Mouse (Mus musculus) erythroid progenitor cell, adult 5-6 weeks (primary cell): ENCODE results near the gene Zfp286. TPM values are rescaled to one million over a fixed set of nuclear protein-coding genes. Genes with fewer than 3 reads are reported as not detected.

Source experiments
- ATAC-seq: replicated peaks from 2 replicates; pipeline ENCODE4 v1.8.0; 2016; ENCODE audit warnings: moderate number of reproducible peaks, mild to moderate bottlenecking, moderate TSS enrichment, inconsistent platforms; ENCODE audit not compliant: poor library complexity, low FRiP score, severe bottlenecking
- total RNA-seq, 2 experiments: library from RNA; stranded (forward) in 1 of 2; stranded (reverse) in 1 of 2; fragments of 150-400 nt in 1 of 2; fragments of 186-747, 209-891 nt in 1 of 2; gene quantifications; 2 replicates each; pipeline versions ENCODE4 v1.2.3 to v1.2.4; 2015 to 2017; ENCODE audit warnings: low replicate concordance in 2 of 2

Zfp286 gene
- total RNA-seq, 2 experiments from 2014 or later: not detected

- no peak for ATAC-seq
These were observed 57.8 kb downstream of the Zfp286 start, which contains the start of gene Zfp287 for GRCm38 (mm10) chr11:62731311-62732021. Gene Zfp287 (minus strand): TSS chr11:62731905.

GRCm38 (mm10) chr11:62728276-62728675, 61.0 kb downstream of the Zfp286 start:
- no peak for ATAC-seq

- ATAC-seq: no peak
These were observed 78.6 kb downstream of the Zfp286 start for GRCm38 (mm10) chr11:62710657-62711056.

DNA sequence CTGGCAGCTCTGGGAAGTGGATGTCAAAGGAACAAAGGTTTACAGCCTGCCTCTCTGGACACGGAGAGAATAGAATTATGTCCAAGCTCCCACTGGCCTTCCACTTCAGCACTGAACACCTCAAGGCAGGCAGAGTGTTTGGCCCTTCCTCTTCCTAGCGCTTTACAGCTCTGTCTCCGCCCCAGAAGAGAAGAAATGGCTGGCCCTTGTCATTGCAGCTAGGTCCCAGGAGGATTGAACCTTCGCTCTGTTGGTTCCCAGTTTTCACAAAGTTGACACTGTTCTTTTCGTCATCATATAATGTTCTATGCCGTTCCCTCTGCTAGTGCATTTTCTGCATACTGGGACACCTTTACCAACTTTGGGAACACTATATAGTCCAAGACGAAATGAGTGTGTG, 81.0 kb downstream of the Zfp286 start:
- no peak for ATAC-seq

DNA sequence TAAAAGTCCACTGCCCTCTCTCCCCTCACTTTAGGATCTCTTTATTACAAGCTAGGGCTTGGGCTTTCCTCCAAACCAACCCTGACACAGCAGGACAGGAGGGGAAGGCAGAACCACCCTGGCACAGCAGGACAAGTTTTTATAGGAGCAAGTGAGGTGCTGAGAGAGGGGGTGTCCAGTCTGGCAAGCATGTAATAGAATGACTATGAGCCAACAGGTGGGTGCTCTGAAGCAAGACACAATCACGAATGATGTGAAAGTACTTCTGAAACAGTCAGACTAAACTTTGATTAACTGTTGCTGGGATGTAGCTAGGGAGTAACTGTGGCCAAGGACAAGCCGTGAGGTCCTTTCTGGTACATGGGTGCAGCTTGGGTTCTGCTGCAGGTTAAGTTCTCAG, 83.1 kb downstream of the Zfp286 start:
- no peak for ATAC-seq

Other genes starting within 250 kb of the Zfp286 start
- gene Ubb, start 238.3 kb downstream of the Zfp286 start, total RNA-seq (2015; ENCODE audit: low replicate concordance): 699 and 746 TPM in 2 replicates
- 465 and 536 TPM in 2 replicates for gene Ubb, start 238.3 kb downstream of the Zfp286 start, total RNA-seq (2017; ENCODE audit: low replicate concordance)
- 7.6 and 18.9 TPM in 2 replicates for gene Trpv2, start 215.0 kb downstream of the Zfp286 start, total RNA-seq (2015; ENCODE audit: low replicate concordance)
- gene Trpv2, start 215.0 kb downstream of the Zfp286 start, total RNA-seq (2017; ENCODE audit: low replicate concordance): 7.0 and 7.8 TPM in 2 replicates
- 2.9 TPM in 1 of 2 replicates, not detected in the other for gene Lrrc75a, start 140.9 kb downstream of the Zfp286 start, total RNA-seq (2015; ENCODE audit: low replicate concordance)
- 0.53 TPM in 1 of 2 replicates, not detected in the other for gene Lrrc75a, start 140.9 kb downstream of the Zfp286 start, total RNA-seq (2017; ENCODE audit: low replicate concordance)
- 1.8 and 3.8 TPM in 2 replicates for gene Mmgt2, start 140.8 kb downstream of the Zfp286 start, total RNA-seq (2015; ENCODE audit: low replicate concordance)
- 3.0 and 4.5 TPM in 2 replicates for gene Mmgt2, start 140.8 kb downstream of the Zfp286 start, total RNA-seq (2017; ENCODE audit: low replicate concordance)
- 0.42 TPM in 1 of 2 replicates, not detected in the other for gene Zfp287, start 57.6 kb downstream of the Zfp286 start, total RNA-seq (2015; ENCODE audit: low replicate concordance)
- gene Zfp287, start 57.6 kb downstream of the Zfp286 start, total RNA-seq (2017; ENCODE audit: low replicate concordance): 0.26 and 0.83 TPM in 2 replicates
- not detected in 2 replicates for gene Gm10428, start 36.4 kb downstream of the Zfp286 start, total RNA-seq (2015; ENCODE audit: low replicate concordance)
- gene Gm10428, start 36.4 kb downstream of the Zfp286 start, total RNA-seq (2017; ENCODE audit: low replicate concordance): not detected in 2 replicates
- gene Trim16, start 30.8 kb upstream of the Zfp286 start, total RNA-seq (2015; ENCODE audit: low replicate concordance): 3.4 and 7.2 TPM in 2 replicates
- 3.2 and 5.1 TPM in 2 replicates for gene Trim16, start 30.8 kb upstream of the Zfp286 start, total RNA-seq (2017; ENCODE audit: low replicate concordance)
- 0.72 TPM in 1 of 2 replicates, not detected in the other for gene Fbxw10, start 57.6 kb upstream of the Zfp286 start, total RNA-seq (2015; ENCODE audit: low replicate concordance)
- gene Fbxw10, start 57.6 kb upstream of the Zfp286 start, total RNA-seq (2017; ENCODE audit: low replicate concordance): 0.13 TPM in 1 of 2 replicates, not detected in the other
- 3.2 and 8.0 TPM in 2 replicates for gene Tvp23b, start 90.0 kb upstream of the Zfp286 start, total RNA-seq (2015; ENCODE audit: low replicate concordance)
- 2.2 and 5.9 TPM in 2 replicates for gene Tvp23b, start 90.0 kb upstream of the Zfp286 start, total RNA-seq (2017; ENCODE audit: low replicate concordance)
- gene Cdrt4, start 161.7 kb upstream of the Zfp286 start, total RNA-seq (2015; ENCODE audit: low replicate concordance): not detected in 2 replicates
- gene Cdrt4, start 161.7 kb upstream of the Zfp286 start, total RNA-seq (2017; ENCODE audit: low replicate concordance): not detected in 2 replicates